ENCODE assay signal across 10 mouse cellular contexts in genomic region chr4:127232028-127232427, GRCm38 (mm10). TPM values are rescaled to one million over a fixed set of nuclear protein-coding genes. Genes with fewer than 3 reads are reported as not detected.
A peak's percentile ranks its signal among the peaks of the same experiment; 100 is the strongest.
DNase-seq lines count a peak whose midpoint lies in the region; ATAC-seq lines count a peak whose summit lies in the region.
"Had no signal": no experiment of that assay in that cellular context is flagged by ENCODE, and none has a peak within 500 bp of the region (broad histone marks: within the 10 kb centered on the region; RNA-seq: fewer than 3 reads in every experiment).

No protein-coding gene starts in this region.

- intact Hi-C loops in left cerebral cortex, postnatal 10 days (cut with DNase I) = no loop called here

- no peak for ATAC-seq in erythroid progenitor cell, adult 5-6 weeks (replicated peaks; ENCODE audit: low FRiP score, poor library complexity, severe bottlenecking)

- DNase-seq in cerebellum, postnatal 10 days = peak; percentile 94 to 96
- peak; percentile 67 to 69 for DNase-seq in frontal cortex, postnatal 14 days (ENCODE audit: low spot score in 2 of 2)
- peak; percentile 83 for DNase-seq in left cerebral cortex, postnatal 10 days (ENCODE audit: extremely low spot score in 1 of 2, low spot score in 2 of 2)
- peak; percentile 83 to 84 for DNase-seq in right cerebral cortex, adult 2 months (ENCODE audit: low spot score in 2 of 2)
- DNase-seq in lung, postnatal 4 days = no peak
- no peak for DNase-seq in thymus, postnatal 36 days
- no peak for DNase-seq in adrenal gland, postnatal 4 days (ENCODE audit: low spot score in 2 of 2)
- DNase-seq: gastrocnemius, postnatal 10 days; liver had no signal

RNA-seq across cellular contexts. Expression of gene Smim12, which starts 11.6 kb away (rescaled TPM):
- 10 to 100 TPM; 40.5 to 42.9 TPM for total RNA-seq in left cerebral cortex, postnatal 10 days (2021)
- 3.8 and 4.0 TPM in 2 replicates for total RNA-seq in erythroid progenitor cell, adult 5-6 weeks (2015; ENCODE audit: low replicate concordance)
- 7.1 and 11.1 TPM in 2 replicates for total RNA-seq in erythroid progenitor cell, adult 5-6 weeks (2017; ENCODE audit: low replicate concordance)
- total RNA-seq in adrenal gland, postnatal 4 days (2021) = 10 to 100 TPM; 36.9 to 40.2 TPM

Comparison
In these comparisons a context has a peak if more than half of its experiments do, and no peak if none do; other contexts are left out.
1. DNase-seq: peak in cerebellum, postnatal 10 days (2 of 2), frontal cortex, postnatal 14 days (2 of 2), left cerebral cortex, postnatal 10 days (2 of 2) and right cerebral cortex, adult 2 months (2 of 2); none in lung, postnatal 4 days (0 of 2), thymus, postnatal 36 days (0 of 2) and adrenal gland, postnatal 4 days (0 of 2).